Mouse (Mus musculus) heart, embryonic 16.5 days (tissue): ENCODE data around the gene Robo1. TPM values are rescaled to one million over a fixed set of nuclear protein-coding genes. Genes with fewer than 3 reads are reported as not detected.

Source experiments
- ATAC-seq: fragments of 200-750 bp; cut with Nextera tagmentation; replicated peaks from 2 replicates; pipeline ENCODE4 v1.8.0; 2017; ENCODE audit warnings: moderate number of reproducible peaks; ENCODE audit not compliant: insufficient read depth, low FRiP score; ENCODE audit errors: extremely low read depth
- H3K27ac ChIP-seq: fragments of 300-500 bp; sonication (generic); 2 replicates; pipeline ENCODE4 v1.5.1; 2014; ENCODE audit warnings: mild to moderate bottlenecking, low read length, control low read depth, moderate library complexity
- H3K27me3 ChIP-seq: fragments of 300-500 bp; sonication (generic); 2 replicates; pipeline ENCODE4 v1.6.1; 2014; ENCODE audit warnings: low read length, mixed read lengths; ENCODE audit not compliant: control insufficient read depth, insufficient read depth
- H3K36me3 ChIP-seq: fragments of 300-500 bp; sonication (generic); 2 replicates; pipeline ENCODE4 v1.6.1; 2014; ENCODE audit not compliant: control insufficient read depth, insufficient read depth
- H3K4me1 ChIP-seq: fragments of 300-500 bp; sonication (generic); 2 replicates; pipeline ENCODE4 v1.6.1; 2014; ENCODE audit warnings: low read length, mixed read lengths; ENCODE audit not compliant: control insufficient read depth, insufficient read depth
- H3K4me2 ChIP-seq: fragments of 300-500 bp; sonication (generic); 2 replicates; pipeline ENCODE4 v1.6.1; 2014; ENCODE audit warnings: low read depth, mild to moderate bottlenecking, control low read depth, low read length
- H3K4me3 ChIP-seq: fragments of 300-500 bp; sonication (generic); 2 replicates; pipeline ENCODE4 v1.5.1; 2014; ENCODE audit warnings: mild to moderate bottlenecking, control low read depth, low read length
- H3K9ac ChIP-seq: fragments of 300-500 bp; sonication (generic); 2 replicates; pipeline ENCODE4 v1.6.1; 2014; ENCODE audit warnings: low read length, control low read depth
- H3K9me3 ChIP-seq: fragments of 300-500 bp; sonication (generic); replicated peaks from 2 replicates; pipeline ENCODE4 v1.6.1; 2016; ENCODE audit warnings: low read length; ENCODE audit not compliant: control insufficient read depth
- WGBS: fragments of 180-500 bp; shearing (Covaris S2); extraction: QIAGEN DNeasy Blood & Tissue Kit; methylation state at CpG from one replicate; pipeline ENCODE4 v1.1.7; 2014; 5-methylcytosine and 5-hydroxymethylcytosine counted together
- polyA plus RNA-seq: library from polyadenylated mRNA; unstranded; fragments of >200 nt; fragmentation: Nextera tagmentation; extraction: Ambion mirVana; gene quantifications from 2 replicates; pipeline ENCODE4 v1.2.1, GENCODE M21; 2015

The Robo1 gene
- polyA plus RNA-seq, 1 experiment from 2014 or later = 8.0 TPM

DNA sequence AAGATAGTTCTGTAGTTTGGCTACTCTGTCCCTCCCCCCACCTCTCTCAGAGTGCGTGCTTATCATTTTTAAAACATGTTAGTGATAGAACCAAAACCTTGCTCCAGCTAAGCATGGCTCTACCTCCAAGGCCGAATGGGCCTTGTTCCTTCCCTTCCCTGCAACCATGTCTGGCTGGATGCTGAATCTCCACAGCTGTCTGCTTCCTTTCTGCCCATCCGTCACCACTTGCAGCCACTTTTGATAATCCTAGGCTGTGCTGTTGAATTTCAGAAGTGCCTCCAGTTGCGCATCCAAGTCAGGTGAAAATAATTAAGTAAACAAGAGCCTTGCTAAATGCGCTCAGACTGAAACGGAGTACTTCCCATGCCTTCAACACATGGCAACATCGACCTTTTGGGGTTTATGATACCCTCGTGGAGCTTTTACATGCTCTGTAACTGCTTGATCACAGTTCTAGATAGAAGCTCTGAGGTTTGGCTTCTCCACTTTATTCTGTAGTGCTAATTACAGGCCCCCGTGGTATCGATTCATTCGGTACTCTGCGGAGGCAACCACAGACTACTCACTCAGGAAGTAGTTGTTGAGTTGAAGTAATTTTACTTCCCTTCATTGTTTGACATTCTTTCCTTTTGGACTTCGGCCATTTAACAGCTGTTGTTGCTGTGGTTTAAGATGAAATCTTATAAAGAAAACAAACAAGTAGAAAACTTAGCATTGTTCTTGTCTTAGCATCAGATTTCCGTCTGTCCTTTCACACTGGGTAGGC is 413.8 kb downstream of the Robo1 start:
- no peak overlapping the region for H3K4me3 ChIP-seq
- H3K4me2 ChIP-seq = no peak overlapping the region
- H3K9ac ChIP-seq = no peak overlapping the region
- no peaks in the 10 kb centered on the region for H3K36me3 ChIP-seq
- peaks cover 2% of the 10 kb centered on the region; the same call in 1 of the 2 replicates for H3K4me1 ChIP-seq
- peak; percentile 41; the same call in 1 of the 2 replicates for ATAC-seq
- no peaks in the 10 kb centered on the region for H3K9me3 ChIP-seq
- 48% methylated on average over 14 of the region's 14 CpGs for WGBS
- H3K27me3 ChIP-seq = no peaks in the 10 kb centered on the region
- H3K27ac ChIP-seq = peak overlapping the region; percentile 5; the same call in 1 of the 2 replicates

DNA sequence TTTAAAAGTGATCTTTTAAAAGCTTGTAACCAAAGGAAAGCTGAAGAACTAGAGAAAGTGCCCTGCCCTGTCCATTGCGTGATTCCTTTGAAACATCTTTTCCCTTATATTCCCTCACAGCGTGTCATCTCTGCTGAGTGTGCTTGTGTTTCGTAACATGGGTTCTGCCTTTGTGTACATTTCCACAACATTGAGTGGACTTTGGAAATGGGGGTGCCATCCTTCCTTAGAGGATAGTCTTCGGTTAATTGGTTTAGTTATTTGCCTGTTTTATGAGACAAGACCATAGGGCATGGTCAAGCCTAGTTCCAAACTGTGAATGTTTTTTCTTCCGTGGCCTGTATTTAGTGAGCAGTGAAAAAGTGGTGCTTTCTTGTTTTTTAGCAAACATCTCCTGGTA is 426.1 kb downstream of the Robo1 start:
- H3K9ac ChIP-seq = no peak overlapping the region
- H3K4me2 ChIP-seq = no peak overlapping the region
- no peak overlapping the region for H3K27ac ChIP-seq
- H3K4me1 ChIP-seq = peaks cover 2% of the 10 kb centered on the region; the same call in 1 of the 2 replicates
- 86% methylated on average over 5 of the region's 5 CpGs for WGBS
- H3K27me3 ChIP-seq = no peaks in the 10 kb centered on the region
- no peaks in the 10 kb centered on the region for H3K9me3 ChIP-seq
- no peaks in the 10 kb centered on the region for H3K36me3 ChIP-seq
- ATAC-seq = no peak
- no peak overlapping the region for H3K4me3 ChIP-seq

DNA sequence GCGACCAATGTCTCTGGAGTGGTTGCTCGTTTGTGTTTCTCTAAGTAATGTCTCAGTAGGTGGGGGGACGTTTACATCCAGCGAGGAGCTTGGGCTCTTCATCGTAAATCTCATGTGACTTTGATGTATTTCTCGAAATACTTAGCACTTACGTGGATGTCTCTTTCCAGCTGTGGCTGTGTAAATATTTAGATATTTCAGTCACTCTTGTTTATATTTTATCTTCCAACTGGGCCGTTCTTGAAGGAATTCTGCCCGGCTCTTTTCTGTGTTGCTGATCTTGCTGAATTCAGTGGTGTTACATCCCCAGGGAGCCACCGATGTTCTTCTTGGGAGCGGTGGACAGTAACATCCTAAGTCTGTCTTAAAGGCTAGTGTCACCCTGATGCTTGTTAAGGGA is 427.1 kb downstream of the Robo1 start:
- Histone ChIP-seq H3K36me3 (no peaks in the 10 kb centered on the region), H3K4me2 (no peak overlapping the region), H3K4me3 (no peak overlapping the region), H3K9ac (no peak overlapping the region), H3K9me3 (no peaks in the 10 kb centered on the region), H3K27me3 (no peaks in the 10 kb centered on the region), H3K27ac (no peak overlapping the region), H3K4me1 (peaks cover 2% of the 10 kb centered on the region; the same call in 1 of the 2 replicates)
- ATAC-seq = no peak
- WGBS = 66% methylated on average over 11 of the region's 11 CpGs

DNA sequence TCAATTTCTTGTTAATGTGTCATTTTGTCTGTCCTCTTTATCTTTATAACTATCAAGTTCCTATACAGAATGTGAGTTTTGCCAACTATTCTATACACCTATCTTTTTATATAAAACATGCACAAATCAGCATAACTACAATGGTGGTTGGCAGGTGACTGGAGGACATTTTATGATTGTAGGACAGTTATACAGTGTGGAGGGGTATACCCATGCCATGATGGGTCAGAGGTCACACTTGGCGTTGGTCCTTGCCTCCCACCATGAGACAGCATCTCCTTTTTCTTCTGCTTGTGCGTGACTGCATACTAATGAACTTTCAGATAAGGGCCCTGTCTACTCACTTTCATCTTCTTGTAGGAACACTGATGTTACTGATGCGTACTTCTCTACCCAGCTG is 427.5 kb downstream of the Robo1 start:
- Histone ChIP-seq H3K9me3 (no peaks in the 10 kb centered on the region), H3K27me3 (no peaks in the 10 kb centered on the region), H3K4me1 (peaks cover 2% of the 10 kb centered on the region; the same call in 1 of the 2 replicates), H3K27ac (no peak overlapping the region), H3K4me2 (no peak overlapping the region), H3K4me3 (no peak overlapping the region), H3K36me3 (no peaks in the 10 kb centered on the region), H3K9ac (no peak overlapping the region)
- ATAC-seq = no peak
- WGBS = 81% methylated on average over 3 of the region's 3 CpGs

DNA sequence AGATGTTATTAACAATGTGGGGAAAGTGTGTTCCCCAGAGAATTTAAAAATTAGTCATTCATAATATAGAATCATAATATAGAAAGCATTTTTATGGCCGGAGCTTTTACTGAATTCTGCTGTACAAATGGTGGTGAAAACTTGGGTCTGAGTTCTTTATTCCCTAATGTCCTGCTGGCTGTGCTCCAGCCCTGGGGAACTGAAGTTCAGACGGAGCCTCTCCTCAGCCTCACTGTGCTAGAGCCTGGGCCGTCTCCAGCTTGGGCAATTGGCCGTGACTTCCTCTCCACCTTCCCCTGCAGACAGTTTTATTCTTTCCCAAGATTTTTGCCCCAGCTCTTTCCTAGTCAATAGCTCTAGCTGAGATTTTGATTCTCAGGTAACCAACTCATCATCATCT is 429.0 kb downstream of the Robo1 start:
- H3K9me3 ChIP-seq = no peaks in the 10 kb centered on the region
- peaks cover 3% of the 10 kb centered on the region; the same call in 1 of the 2 replicates for H3K36me3 ChIP-seq
- H3K9ac ChIP-seq = no peak overlapping the region
- H3K4me3 ChIP-seq = no peak overlapping the region
- H3K27ac ChIP-seq = no peak overlapping the region
- 35% methylated on average over 4 of the region's 4 CpGs for WGBS
- H3K4me1 ChIP-seq = peaks cover 2% of the 10 kb centered on the region; the same call in 1 of the 2 replicates
- no peak overlapping the region for H3K4me2 ChIP-seq
- no peak for ATAC-seq
- H3K27me3 ChIP-seq = no peaks in the 10 kb centered on the region

DNA sequence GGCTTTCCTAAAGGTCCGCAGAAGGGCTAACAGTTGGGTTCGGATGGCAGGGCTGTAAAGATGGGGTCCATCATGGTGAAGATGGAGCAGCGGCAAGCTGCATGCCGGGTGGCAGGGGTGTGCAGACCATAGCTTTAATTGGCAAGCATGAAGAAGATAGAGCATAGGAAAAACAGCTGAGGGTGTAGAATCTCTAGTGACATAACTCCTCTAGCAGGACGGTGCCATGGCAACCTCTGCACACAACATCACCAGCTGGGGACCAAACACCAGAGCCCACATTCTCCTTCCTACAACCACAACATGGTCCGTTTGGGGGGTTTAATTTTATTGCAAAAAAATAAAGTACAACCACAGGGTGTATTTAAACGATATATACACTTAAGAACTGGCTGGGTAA is 432.1 kb downstream of the Robo1 start:
- Histone ChIP-seq H3K36me3 (peaks cover 11% of the 10 kb centered on the region), H3K27ac (no peak overlapping the region), H3K4me2 (no peak overlapping the region), H3K9me3 (peaks cover 4% of the 10 kb centered on the region; the same call in 1 of the 2 replicates), H3K4me3 (no peak overlapping the region), H3K9ac (no peak overlapping the region), H3K4me1 (peaks cover 2% of the 10 kb centered on the region; the same call in 1 of the 2 replicates), H3K27me3 (no peaks in the 10 kb centered on the region)
- no peak for ATAC-seq
- 88% methylated on average over 7 of the region's 7 CpGs for WGBS

DNA sequence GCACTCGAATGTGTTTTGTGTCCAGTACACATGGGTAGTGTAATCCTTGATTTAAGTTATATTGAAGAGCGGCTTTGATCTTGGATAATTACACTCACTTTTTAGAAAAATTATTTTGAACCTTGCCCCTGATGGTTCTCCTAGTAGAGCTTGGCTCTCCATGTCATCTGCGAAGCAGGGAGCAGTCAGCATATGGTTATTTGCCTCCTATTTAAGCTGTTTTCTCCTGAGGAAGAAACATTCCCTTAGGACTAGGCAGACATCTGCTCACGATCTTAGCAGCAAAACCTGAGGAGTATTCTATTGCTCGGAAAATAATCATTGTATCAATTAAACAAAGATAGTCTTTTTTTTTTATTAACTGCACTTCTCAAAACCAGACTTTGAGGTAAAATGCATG is 439.6 kb downstream of the Robo1 start:
- WGBS = 83% methylated on average over 5 of the region's 5 CpGs
- Histone ChIP-seq H3K27ac (no peak overlapping the region), H3K36me3 (peaks cover 6% of the 10 kb centered on the region), H3K9me3 (peaks cover 3% of the 10 kb centered on the region; the same call in 1 of the 2 replicates), H3K4me1 (no peaks in the 10 kb centered on the region), H3K4me3 (no peak overlapping the region), H3K4me2 (no peak overlapping the region), H3K9ac (no peak overlapping the region), H3K27me3 (no peaks in the 10 kb centered on the region)
- ATAC-seq = no peak

DNA sequence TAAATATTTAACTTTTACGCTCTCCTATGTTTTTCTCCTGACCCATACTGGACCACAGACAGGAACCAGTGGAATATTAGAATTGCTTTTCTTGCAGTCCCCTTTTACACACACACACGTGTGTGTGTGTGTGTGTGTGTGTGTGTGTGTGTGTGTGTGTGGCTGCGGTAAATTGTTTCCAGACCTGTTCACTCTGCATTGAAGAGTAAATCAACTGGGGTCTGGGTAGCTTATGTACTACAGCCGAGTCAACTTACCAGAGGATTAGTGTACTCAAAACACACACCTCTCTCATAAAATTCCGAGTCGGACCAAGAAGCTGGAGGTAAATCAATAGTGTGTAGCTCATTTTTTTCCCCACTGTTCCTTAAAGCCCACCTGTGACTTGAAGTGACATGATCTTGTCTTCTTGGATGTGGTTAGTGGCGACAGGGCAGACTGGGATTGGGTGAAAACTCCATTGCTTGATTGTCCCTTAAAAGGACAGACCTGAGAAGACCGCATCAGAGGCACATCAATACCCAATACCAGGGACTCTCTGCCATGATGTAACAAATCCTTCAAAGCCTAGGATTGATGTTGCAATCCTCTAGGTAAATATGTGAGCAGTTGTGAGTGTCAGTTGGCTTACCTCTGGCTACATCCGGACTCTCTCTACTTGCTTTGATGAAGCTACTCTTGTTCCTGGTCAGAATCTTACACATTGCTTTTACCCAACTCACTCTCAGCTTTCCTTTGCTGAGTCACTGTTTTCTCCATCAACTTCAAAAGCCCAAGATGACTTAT is 457.2 kb downstream of the Robo1 start:
- no peaks in the 10 kb centered on the region for H3K4me1 ChIP-seq
- no peak for ATAC-seq
- H3K9ac ChIP-seq = no peak overlapping the region
- no peak overlapping the region for H3K27ac ChIP-seq
- no peaks in the 10 kb centered on the region for H3K36me3 ChIP-seq
- no peak overlapping the region for H3K4me3 ChIP-seq
- H3K4me2 ChIP-seq = no peak overlapping the region
- no peaks in the 10 kb centered on the region for H3K9me3 ChIP-seq
- WGBS = 93% methylated on average over 9 of the region's 9 CpGs
- H3K27me3 ChIP-seq = no peaks in the 10 kb centered on the region
